Mouse (Mus musculus) MEL (cell line): ENCODE data around the gene Ntn1. TPM values are rescaled to one million over a fixed set of nuclear protein-coding genes. Genes with fewer than 3 reads are reported as not detected.

Experiments
- DNase-seq: peaks from one replicate; pipeline ENCODE4 v3.0.0; 2011; ENCODE audit warnings: low read depth, low spot score
- H3K27ac ChIP-seq: 2 replicates; pipeline ENCODE4 v1.5.1; 2012; ENCODE audit warnings: low read depth, mild to moderate bottlenecking, control low read depth, low read length, moderate library complexity; ENCODE audit not compliant: control insufficient read depth
- H3K27me3 ChIP-seq, 2 experiments: fragments of 150-350 bp in 1 of 2; sonication (generic) in 1 of 2; 2 replicates each; pipeline ENCODE4 v1.6.1; 2012; ENCODE audit warnings: low read length in 2 of 2, mild to moderate bottlenecking in 2 of 2, improper control_type of control experiment in 1 of 2, moderate library complexity in 1 of 2; ENCODE audit not compliant: insufficient read depth in 2 of 2, control insufficient read depth in 1 of 2
- H3K36me3 ChIP-seq, 2 experiments: 2 replicates each; pipeline ENCODE4 v1.6.1; 2012 to 2014; ENCODE audit warnings: low read length in 2 of 2, improper control_type of control experiment in 1 of 2, inconsistent platforms in 1 of 2, mild to moderate bottlenecking in 1 of 2; ENCODE audit not compliant: insufficient read depth in 2 of 2, control insufficient read depth in 1 of 2
- H3K4me1 ChIP-seq, 2 experiments: fragments of 150-350 bp in 1 of 2; sonication (generic) in 1 of 2; 2 replicates each; pipeline ENCODE4 v1.6.1; 2012; ENCODE audit warnings: low read length in 2 of 2, improper control_type of control experiment in 1 of 2, mild to moderate bottlenecking in 1 of 2; ENCODE audit not compliant: insufficient read depth in 2 of 2, control insufficient read depth in 1 of 2
- H3K4me3 ChIP-seq, 2 experiments: fragments of 150-350 bp in 1 of 2; sonication (generic) in 1 of 2; 2 replicates each; pipeline ENCODE4 v1.5.1; 2012; ENCODE audit warnings: low read depth in 2 of 2, low read length in 2 of 2, mild to moderate bottlenecking in 2 of 2, moderate library complexity in 2 of 2, control low read depth in 1 of 2, improper control_type of control experiment in 1 of 2; ENCODE audit not compliant: control insufficient read depth in 1 of 2, insufficient read depth in 1 of 2
- H3K79me2 ChIP-seq: 2 replicates; pipeline ENCODE4 v1.6.1; 2012; ENCODE audit warnings: mild to moderate bottlenecking, low read length, moderate library complexity; ENCODE audit not compliant: control insufficient read depth, poor library complexity, insufficient read depth
- H3K9ac ChIP-seq: 2 replicates; pipeline ENCODE4 v1.6.1; 2012; ENCODE audit warnings: low read depth, mild to moderate bottlenecking, control low read depth, low read length, moderate library complexity; ENCODE audit not compliant: control insufficient read depth, poor library complexity, severe bottlenecking
- H3K9me3 ChIP-seq: fragments of 150-350 bp; sonication (generic); replicated peaks from 2 replicates; pipeline ENCODE4 v1.6.1; 2012; ENCODE audit warnings: mild to moderate bottlenecking, low read length, improper control_type of control experiment, moderate library complexity; ENCODE audit not compliant: insufficient read depth
- CHD1 ChIP-seq: IDR thresholded peaks from 2 replicates; pipeline ENCODE4 v1.6.1; 2012; ENCODE audit warnings: low read depth, mild to moderate bottlenecking, inconsistent platforms, low read length, improper control_type of control experiment
- CTCF ChIP-seq, 3 experiments: IDR thresholded peaks in 2 of 3; conservative IDR thresholded peaks in 1 of 3; 2 replicates each; pipeline ENCODE4 v1.5.1; 2011 to 2012; ENCODE audit warnings: low read length in 3 of 3, low read depth in 2 of 3, mild to moderate bottlenecking in 2 of 3, improper control_type of control experiment in 1 of 3, inconsistent platforms in 1 of 3, mixed read lengths in 1 of 3, moderate library complexity in 1 of 3; ENCODE audit not compliant: control insufficient read depth in 1 of 3, insufficient read depth in 1 of 3, poor library complexity in 1 of 3, severe bottlenecking in 1 of 3
- E2F4 ChIP-seq: IDR thresholded peaks from 2 replicates; pipeline ENCODE4 v1.6.1; 2011; ENCODE audit warnings: low read depth, low read length, improper control_type of control experiment, borderline replicate concordance
- ELF1 ChIP-seq: IDR thresholded peaks from 2 replicates; pipeline ENCODE4 v1.6.1; 2014; ENCODE audit warnings: low read depth, mild to moderate bottlenecking, inconsistent platforms, low read length, improper control_type of control experiment, moderate library complexity
- EP300 ChIP-seq, 2 experiments: IDR thresholded peaks; 2 replicates each; pipeline ENCODE4 v1.6.1; 2011; ENCODE audit warnings: improper control_type of control experiment in 2 of 2, low read length in 2 of 2, low read depth in 1 of 2, mild to moderate bottlenecking in 1 of 2
- HCFC1 ChIP-seq: IDR thresholded peaks from 2 replicates; pipeline ENCODE4 v1.6.1; 2012; ENCODE audit warnings: low read depth, mild to moderate bottlenecking, inconsistent platforms, low read length, improper control_type of control experiment, moderate library complexity
- MAX ChIP-seq: IDR thresholded peaks from 2 replicates; pipeline ENCODE4 v1.6.1; 2011; ENCODE audit warnings: low read length, improper control_type of control experiment
- MEF2A ChIP-seq: IDR thresholded peaks from 2 replicates; pipeline ENCODE4 v1.6.1; 2014; ENCODE audit warnings: low read depth, mild to moderate bottlenecking, inconsistent platforms, low read length, improper control_type of control experiment; ENCODE audit not compliant: poor library complexity, insufficient replicate concordance, severe bottlenecking; ENCODE audit errors: extremely low read depth
- NELFE ChIP-seq: IDR thresholded peaks from 2 replicates; pipeline ENCODE4 v1.6.1; 2011; ENCODE audit warnings: low read depth, low read length, improper control_type of control experiment
- POLR2A ChIP-seq, 2 experiments: IDR thresholded peaks; 2 replicates each; pipeline ENCODE4 v1.6.1; 2011 to 2012; ENCODE audit warnings: low read length in 2 of 2, mild to moderate bottlenecking in 2 of 2, control low read depth in 1 of 2, improper control_type of control experiment in 1 of 2, low read depth in 1 of 2, moderate library complexity in 1 of 2; ENCODE audit not compliant: control insufficient read depth in 1 of 2, insufficient read depth in 1 of 2, poor library complexity in 1 of 2
- POLR2AphosphoS2 ChIP-seq: IDR thresholded peaks from 2 replicates; pipeline ENCODE4 v1.6.1; 2011; ENCODE audit warnings: low read length, improper control_type of control experiment
- POLR2AphosphoS5 ChIP-seq: IDR thresholded peaks from 2 replicates; pipeline ENCODE4 v1.6.1; 2012; ENCODE audit warnings: low read depth, borderline replicate concordance, mild to moderate bottlenecking, inconsistent platforms, low read length, moderate library complexity, mixed read lengths
- SIN3A ChIP-seq: IDR thresholded peaks from 2 replicates; pipeline ENCODE4 v1.6.1; 2012; ENCODE audit warnings: low read length, improper control_type of control experiment, inconsistent platforms
- USF1 ChIP-seq: IDR thresholded peaks from 2 replicates; pipeline ENCODE4 v1.6.1; 2014; ENCODE audit warnings: low read depth, mild to moderate bottlenecking, inconsistent platforms, low read length, improper control_type of control experiment, moderate library complexity
- ZMIZ1 ChIP-seq: IDR thresholded peaks from 2 replicates; pipeline ENCODE4 v1.6.1; 2012; ENCODE audit warnings: low read depth, mild to moderate bottlenecking, inconsistent platforms, low read length, improper control_type of control experiment, moderate library complexity
- polyA plus RNA-seq, 2 experiments: library from polyadenylated mRNA; stranded (reverse) in 1 of 2; unstranded in 1 of 2; fragments of >175 nt in 1 of 2; fragments of >200 nt in 1 of 2; gene quantifications; 2 replicates each; pipeline versions ENCODE4 v1.2.1 to v1.2.4; 2012; ENCODE audit warnings: low replicate concordance in 2 of 2, low read depth in 1 of 2; ENCODE audit not compliant: insufficient read length in 2 of 2, insufficient read depth in 1 of 2, missing spikeins in 1 of 2
- total RNA-seq: library from RNA; depleted of rRNA; stranded (reverse); fragments of 300-350 nt; gene quantifications from 2 replicates; pipeline ENCODE4 v1.2.3, GENCODE M21; 2012

The Ntn1 gene
- total and polyA plus RNA-seq, 3 experiments = not detected

- H3K9ac ChIP-seq = no peak overlapping the region
Measured at GRCm38 (mm10) chr11:68356901-68357300, 43.7 kb downstream of the Ntn1 start.

DNA sequence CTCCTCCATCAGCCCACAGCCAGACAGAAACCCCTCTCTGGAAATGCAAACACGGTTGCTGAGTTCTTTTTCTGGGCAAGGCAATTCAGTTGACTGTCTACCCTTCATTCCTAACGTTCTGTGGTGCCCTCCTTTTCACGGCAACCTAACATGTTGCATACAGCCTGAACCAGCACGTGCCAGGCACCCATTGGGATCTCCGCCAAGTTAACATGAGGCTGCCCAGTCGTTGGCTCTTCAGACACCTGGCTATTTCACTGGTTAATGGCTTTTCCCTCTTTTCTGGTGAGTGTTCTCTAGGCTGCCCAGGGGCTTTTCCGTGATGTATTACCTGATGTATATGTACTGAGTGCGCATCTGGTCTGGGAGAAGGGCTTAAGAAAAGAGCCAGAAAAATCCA lies 45.1 kb downstream of the Ntn1 start:
- H3K27me3 ChIP-seq = no peaks in the 10 kb centered on the region
- no peaks in the 10 kb centered on the region for H3K36me3 ChIP-seq
- no peaks in the 10 kb centered on the region for H3K4me1 ChIP-seq
- H3K9me3 ChIP-seq = no peaks in the 10 kb centered on the region
- DNase-seq = no peak
- no peaks in the 10 kb centered on the region for H3K79me2 ChIP-seq
- H3K9ac ChIP-seq = no peak overlapping the region
- TF ChIP-seq POLR2AphosphoS2 (no peak), USF1 (no peak), SIN3A (no peak)
- H3K4me3 ChIP-seq = no peak overlapping the region
- no peak overlapping the region for H3K27ac ChIP-seq

More at GRCm38 (mm10) chr11:68356901-68357300, 43.7 kb downstream of the Ntn1 start:
- Histone ChIP-seq H3K36me3 (no peaks in the 10 kb centered on the region), H3K4me3 (no peak overlapping the region), H3K27me3 (no peaks in the 10 kb centered on the region), H3K79me2 (no peaks in the 10 kb centered on the region), H3K9me3 (no peaks in the 10 kb centered on the region), H3K27ac (no peak overlapping the region), H3K4me1 (no peaks in the 10 kb centered on the region)
- TF ChIP-seq USF1 (no peak), EP300 (IDR thresholded peaks at IDR 0.05; ENCODE audit: low read depth in 1 of 2, low read length in 2 of 2) (no peak), NELFE (no peak), SIN3A (no peak), POLR2AphosphoS5 (no peak)
- DNase-seq = no peak

DNA sequence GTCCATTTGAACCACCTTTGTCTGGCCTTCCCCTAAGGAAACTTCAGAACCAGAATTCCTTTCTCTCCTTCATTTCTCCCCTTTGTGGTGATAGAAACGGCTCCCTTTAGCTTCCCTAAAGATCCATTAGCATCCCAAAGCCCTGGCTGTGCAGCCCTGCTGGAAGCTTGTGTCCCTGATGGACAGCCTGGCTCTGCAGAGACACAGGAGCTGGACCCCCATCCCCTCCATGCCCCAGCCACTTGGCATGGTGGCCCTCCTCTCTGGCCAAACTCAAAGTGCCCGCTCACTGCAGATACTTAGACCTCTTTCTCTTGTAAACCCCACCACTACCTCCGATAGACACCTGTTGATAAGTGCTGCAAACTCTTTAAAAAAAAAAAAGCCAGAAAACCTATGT lies 45.8 kb downstream of the Ntn1 start:
- H3K36me3 ChIP-seq = no peaks in the 10 kb centered on the region
- no peaks in the 10 kb centered on the region for H3K4me1 ChIP-seq
- H3K9me3 ChIP-seq = no peaks in the 10 kb centered on the region
- no peaks in the 10 kb centered on the region for H3K79me2 ChIP-seq
- no peak overlapping the region for H3K4me3 ChIP-seq
- no peak for DNase-seq
- TF ChIP-seq ELF1 (no peak), POLR2A (IDR thresholded peaks at IDR 0.05; ENCODE audit: control insufficient read depth in 1 of 2, insufficient read depth in 1 of 2, low read depth in 1 of 2, low read length in 2 of 2, poor library complexity in 1 of 2) (no peak), POLR2AphosphoS5 (no peak), NELFE (no peak), HCFC1 (no peak), CTCF (IDR thresholded peaks at IDR 0.05 in 2 of 3, conservative IDR thresholded peaks at IDR 0.05 in 1 of 3; ENCODE audit: control insufficient read depth in 1 of 3, insufficient read depth in 1 of 3, low read depth in 2 of 3, low read length in 3 of 3, poor library complexity in 1 of 3, severe bottlenecking in 1 of 3) (no peak)
- no peak overlapping the region for H3K27ac ChIP-seq
- no peaks in the 10 kb centered on the region for H3K27me3 ChIP-seq
- H3K9ac ChIP-seq = no peak overlapping the region

GRCm38 (mm10) chr11:68352236-68352635 lies 48.4 kb downstream of the Ntn1 start:
- H3K36me3 ChIP-seq = no peaks in the 10 kb centered on the region
- TF ChIP-seq E2F4 (no peak), MAX (no peak), CHD1 (no peak), ZMIZ1 (no peak), MEF2A (no peak)
- TF ChIP-seq, all 39 proteins: peak for 0
- Histone ChIP-seq H3K79me2 (no peaks in the 10 kb centered on the region), H3K27ac (no peak overlapping the region), H3K27me3 (no peaks in the 10 kb centered on the region), H3K9me3 (no peaks in the 10 kb centered on the region), H3K9ac (no peak overlapping the region), H3K4me1 (no peaks in the 10 kb centered on the region), H3K4me3 (no peak overlapping the region)
- no peak for DNase-seq
